Mouse (Mus musculus) hindbrain, embryonic 13.5 days (tissue): Measurements from ENCODE around the gene Cd300lf. TPM values are rescaled to one million over a fixed set of nuclear protein-coding genes. Genes with fewer than 3 reads are reported as not detected.

ENCODE experiments used
- ATAC-seq: fragments of 200-750 bp; cut with Nextera tagmentation; 2 replicates; pipeline ENCODE4 v1.8.0; 2017; ENCODE audit warnings: moderate TSS enrichment; ENCODE audit not compliant: low FRiP score
- H3K27ac ChIP-seq: fragments of 300-500 bp; sonication (generic); 2 replicates; pipeline ENCODE4 v1.5.1; 2015; ENCODE audit warnings: inconsistent platforms, mild to moderate bottlenecking, moderate library complexity
- H3K27me3 ChIP-seq: fragments of 300-500 bp; sonication (generic); 2 replicates; pipeline ENCODE4 v1.6.1; 2015; ENCODE audit warnings: mild to moderate bottlenecking, inconsistent platforms
- H3K36me3 ChIP-seq: fragments of 300-500 bp; sonication (generic); 2 replicates; pipeline ENCODE4 v1.6.1; 2015; ENCODE audit warnings: mild to moderate bottlenecking, inconsistent platforms
- H3K4me1 ChIP-seq: fragments of 300-500 bp; sonication (generic); replicated peaks from 2 replicates; pipeline ENCODE4 v1.6.1; 2015; ENCODE audit warnings: inconsistent platforms
- H3K4me2 ChIP-seq: fragments of 300-500 bp; sonication (generic); 2 replicates; pipeline ENCODE4 v1.6.1; 2015; ENCODE audit warnings: inconsistent platforms, mild to moderate bottlenecking, moderate library complexity
- H3K4me3 ChIP-seq: fragments of 300-500 bp; sonication (generic); 2 replicates; pipeline ENCODE4 v1.5.1; 2015; ENCODE audit warnings: mild to moderate bottlenecking, inconsistent platforms
- H3K9ac ChIP-seq: fragments of 300-500 bp; sonication (generic); 2 replicates; pipeline ENCODE4 v1.6.1; 2015; ENCODE audit warnings: mild to moderate bottlenecking, inconsistent platforms
- H3K9me3 ChIP-seq: fragments of 300-500 bp; sonication (generic); 2 replicates; pipeline ENCODE4 v1.6.1; 2016; ENCODE audit warnings: inconsistent platforms
- WGBS: fragments of 180-500 bp; shearing (Covaris S2); methylation state at CpG from one replicate; pipeline ENCODE4 v1.1.7; 2015; 5-methylcytosine and 5-hydroxymethylcytosine counted together
- polyA plus RNA-seq: library from polyadenylated mRNA; unstranded; fragments of >200 nt; fragmentation: Nextera tagmentation; extraction: Ambion mirVana; gene quantifications from 2 replicates; pipeline ENCODE4 v1.2.1, GENCODE M21; 2015

Gene Cd300lf
- polyA plus RNA-seq, 1 experiment from 2014 or later = 0.12 TPM

GRCm38 (mm10) chr11:115128483-115128882, 5.3 kb downstream of the Cd300lf start:
- H3K36me3 ChIP-seq = no peaks in the 10 kb centered on the region
- H3K4me3 ChIP-seq = no peak overlapping the region
- no peaks in the 10 kb centered on the region for H3K9me3 ChIP-seq
- ATAC-seq = no peak
- no peak overlapping the region for H3K4me2 ChIP-seq
- H3K27me3 ChIP-seq = no peaks in the 10 kb centered on the region
- no peaks in the 10 kb centered on the region for H3K4me1 ChIP-seq
- no peak overlapping the region for H3K9ac ChIP-seq
- no peak overlapping the region for H3K27ac ChIP-seq
- 84% methylated on average over 4 of the region's 4 CpGs for WGBS

- Histone ChIP-seq H3K9ac (no peak overlapping the region), H3K36me3 (no peaks in the 10 kb centered on the region), H3K4me1 (no peaks in the 10 kb centered on the region), H3K4me3 (no peak overlapping the region), H3K4me2 (no peak overlapping the region), H3K27ac (no peak overlapping the region), H3K9me3 (no peaks in the 10 kb centered on the region), H3K27me3 (no peaks in the 10 kb centered on the region)
- no peak for ATAC-seq
- WGBS = 77% methylated on average over 9 of the region's 9 CpGs
Observed at GRCm38 (mm10) chr11:115119409-115119808, 14.4 kb downstream of the Cd300lf start.

- Histone ChIP-seq H3K4me3 (no peak overlapping the region), H3K9me3 (no peaks in the 10 kb centered on the region), H3K36me3 (no peaks in the 10 kb centered on the region), H3K9ac (no peak overlapping the region), H3K4me1 (peaks cover 10% of the 10 kb centered on the region; the same call in 1 of the 2 replicates), H3K4me2 (no peak overlapping the region), H3K27me3 (no peaks in the 10 kb centered on the region), H3K27ac (no peak overlapping the region)
- no peak for ATAC-seq
- WGBS = 66% methylated on average over 3 of the region's 3 CpGs
Observed at GRCm38 (mm10) chr11:115112196-115112595, 21.6 kb downstream of the Cd300lf start.

GRCm38 (mm10) chr11:115110271-115110670, 23.5 kb downstream of the Cd300lf start:
- WGBS = 92% methylated on average over 3 of the region's 5 CpGs
- Histone ChIP-seq H3K9me3 (no peaks in the 10 kb centered on the region), H3K4me1 (peaks cover 14% of the 10 kb centered on the region), H3K27ac (no peak overlapping the region), H3K36me3 (no peaks in the 10 kb centered on the region), H3K4me2 (no peak overlapping the region), H3K27me3 (no peaks in the 10 kb centered on the region), H3K4me3 (no peak overlapping the region), H3K9ac (no peak overlapping the region)
- ATAC-seq = no peak

DNA sequence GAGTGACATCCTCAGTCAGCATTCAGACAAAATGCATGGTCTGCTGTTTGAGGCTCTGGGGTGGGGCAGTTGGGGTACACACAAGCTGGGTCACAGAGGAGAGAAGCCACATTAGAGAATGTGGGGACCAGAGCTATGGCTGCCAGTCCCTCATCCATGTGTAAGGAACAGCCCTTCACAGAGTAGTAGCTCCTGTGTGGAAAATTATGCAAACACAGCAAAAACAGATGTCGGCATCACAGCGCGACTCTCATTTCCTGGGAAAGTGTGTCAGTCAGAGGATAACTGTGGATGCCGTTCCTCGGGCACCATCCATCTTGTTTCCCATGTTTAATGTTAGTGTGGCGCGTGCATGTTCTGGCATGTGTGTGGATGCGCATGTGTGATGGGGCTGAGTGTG, 25.6 kb downstream of the Cd300lf start:
- no peak overlapping the region for H3K9ac ChIP-seq
- no peak overlapping the region for H3K27ac ChIP-seq
- H3K36me3 ChIP-seq = no peaks in the 10 kb centered on the region
- H3K27me3 ChIP-seq = no peaks in the 10 kb centered on the region
- H3K4me2 ChIP-seq = no peak overlapping the region
- no peak overlapping the region for H3K4me3 ChIP-seq
- no peaks in the 10 kb centered on the region for H3K9me3 ChIP-seq
- peaks cover 14% of the 10 kb centered on the region for H3K4me1 ChIP-seq
- WGBS = 88% methylated on average over 8 of the region's 8 CpGs
- no peak for ATAC-seq

- WGBS = 33% methylated on average over 4 of the region's 4 CpGs
- no peak overlapping the region for H3K4me3 ChIP-seq
- no peak for ATAC-seq
- 0 out of 2 replicates have a peak overlapping the region, but pooled peaks have one; percentile 18 for H3K27ac ChIP-seq
- no peaks in the 10 kb centered on the region for H3K36me3 ChIP-seq
- no peaks in the 10 kb centered on the region for H3K27me3 ChIP-seq
- peaks cover 14% of the 10 kb centered on the region for H3K4me1 ChIP-seq
- H3K9ac ChIP-seq = no peak overlapping the region
- no peak overlapping the region for H3K4me2 ChIP-seq
- no peaks in the 10 kb centered on the region for H3K9me3 ChIP-seq
Observed at GRCm38 (mm10) chr11:115107403-115107916, 26.3 kb downstream of the Cd300lf start.

DNA sequence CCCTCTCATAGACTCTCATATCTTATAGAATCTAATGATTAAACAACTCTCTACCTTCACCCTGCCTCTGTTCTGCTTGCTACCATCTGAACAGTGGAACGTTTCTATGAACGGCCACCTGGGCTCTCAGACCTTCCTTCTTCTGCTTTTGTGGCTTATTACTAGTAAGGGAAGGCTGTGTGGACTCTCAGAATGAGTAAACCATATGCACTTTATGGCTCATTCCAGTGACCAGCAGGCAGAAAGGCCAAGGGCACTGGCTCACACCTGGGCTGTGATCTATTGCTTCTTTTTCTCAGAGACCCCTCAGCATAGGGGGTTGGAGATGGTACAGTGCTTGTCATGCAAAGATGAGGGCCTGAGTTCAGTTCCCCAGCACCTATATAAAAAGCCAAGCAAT, 27.2 kb downstream of the Cd300lf start:
- Histone ChIP-seq H3K4me3 (no peak overlapping the region), H3K9me3 (no peaks in the 10 kb centered on the region), H3K4me1 (peaks cover 14% of the 10 kb centered on the region), H3K9ac (no peak overlapping the region), H3K27me3 (no peaks in the 10 kb centered on the region), H3K4me2 (no peak overlapping the region), H3K27ac (no peak overlapping the region), H3K36me3 (no peaks in the 10 kb centered on the region)
- no peak for ATAC-seq
- WGBS = 91% methylated on average over 2 of the region's 2 CpGs

- no peaks in the 10 kb centered on the region for H3K27me3 ChIP-seq
- peaks cover 18% of the 10 kb centered on the region for H3K4me1 ChIP-seq
- H3K36me3 ChIP-seq = no peaks in the 10 kb centered on the region
- no peak for ATAC-seq
- no peak overlapping the region for H3K27ac ChIP-seq
- H3K4me3 ChIP-seq = no peak overlapping the region
- no peak overlapping the region for H3K9ac ChIP-seq
- 65% methylated on average over 8 of the region's 8 CpGs for WGBS
- H3K4me2 ChIP-seq = no peak overlapping the region
- H3K9me3 ChIP-seq = no peaks in the 10 kb centered on the region
Observed at GRCm38 (mm10) chr11:115104769-115105563, 28.8 kb downstream of the Cd300lf start.

- ATAC-seq = no peak
- no peak overlapping the region for H3K4me2 ChIP-seq
- H3K9ac ChIP-seq = no peak overlapping the region
- peaks cover 24% of the 10 kb centered on the region for H3K4me1 ChIP-seq
- WGBS = 90% methylated on average over 25 of the region's 25 CpGs
- H3K27ac ChIP-seq = no peak overlapping the region
- H3K9me3 ChIP-seq = no peaks in the 10 kb centered on the region
- no peak overlapping the region for H3K4me3 ChIP-seq
- H3K27me3 ChIP-seq = no peaks in the 10 kb centered on the region
- H3K36me3 ChIP-seq = no peaks in the 10 kb centered on the region
Observed at GRCm38 (mm10) chr11:115103470-115104413, 30.1 kb downstream of the Cd300lf start.

DNA sequence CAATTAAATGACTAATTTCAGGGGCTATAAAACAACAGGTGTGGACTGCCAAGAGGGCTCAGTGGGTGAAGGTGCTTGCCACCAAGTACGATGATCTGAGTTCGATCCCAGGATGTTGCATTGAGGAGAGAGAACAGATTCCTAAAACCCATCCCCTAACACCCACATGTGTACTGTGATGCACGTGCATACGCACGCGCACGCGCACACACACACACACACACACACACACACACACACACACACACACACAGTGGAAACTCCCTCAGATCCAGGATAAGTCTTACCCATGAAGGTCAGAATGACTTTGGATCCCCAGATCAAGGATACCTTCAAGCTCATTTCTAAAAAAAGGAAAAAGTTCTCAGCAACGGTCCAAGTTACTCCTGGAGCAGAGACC, 31.7 kb downstream of the Cd300lf start:
- ATAC-seq = no peak
- 92% methylated on average over 9 of the region's 9 CpGs for WGBS
- Histone ChIP-seq H3K4me3 (no peak overlapping the region), H3K4me2 (no peak overlapping the region), H3K27me3 (no peaks in the 10 kb centered on the region), H3K9me3 (no peaks in the 10 kb centered on the region), H3K36me3 (no peaks in the 10 kb centered on the region), H3K4me1 (peaks cover 13% of the 10 kb centered on the region), H3K9ac (no peak overlapping the region), H3K27ac (no peak overlapping the region)

GRCm38 (mm10) chr11:115101615-115102051, 32.2 kb downstream of the Cd300lf start:
- H3K27ac ChIP-seq = no peak overlapping the region
- no peak overlapping the region for H3K9ac ChIP-seq
- peaks cover 9% of the 10 kb centered on the region for H3K4me1 ChIP-seq
- ATAC-seq = no peak
- H3K27me3 ChIP-seq = no peaks in the 10 kb centered on the region
- no peaks in the 10 kb centered on the region for H3K36me3 ChIP-seq
- 59% methylated on average over 6 of the region's 6 CpGs for WGBS
- H3K4me3 ChIP-seq = no peak overlapping the region
- H3K9me3 ChIP-seq = no peaks in the 10 kb centered on the region
- no peak overlapping the region for H3K4me2 ChIP-seq

GRCm38 (mm10) chr11:115100741-115101140, 33.1 kb downstream of the Cd300lf start:
- H3K27me3 ChIP-seq = no peaks in the 10 kb centered on the region
- H3K4me2 ChIP-seq = no peak overlapping the region
- H3K4me3 ChIP-seq = no peak overlapping the region
- H3K9ac ChIP-seq = no peak overlapping the region
- H3K9me3 ChIP-seq = no peaks in the 10 kb centered on the region
- H3K4me1 ChIP-seq = peaks cover 9% of the 10 kb centered on the region
- ATAC-seq = no peak
- WGBS = 68% methylated on average over 7 of the region's 7 CpGs
- H3K27ac ChIP-seq = no peak overlapping the region
- H3K36me3 ChIP-seq = no peaks in the 10 kb centered on the region
